Mouse (Mus musculus): ENCODE data around the gene Zbtb40. TPM values are rescaled to one million over a fixed set of nuclear protein-coding genes. Genes with fewer than 3 reads are reported as not detected.

Zbtb40 gene
- total and polyA plus RNA-seq, 2 experiments from 2014 or later = 1.2 to 7.5 TPM

- Histone ChIP-seq H3K9me3 (ENCODE audit: low read length) (no peaks in the 10 kb centered on the region), H3K9ac (replicated peaks; ENCODE audit: low read length, poor library complexity, severe bottlenecking) (no peak overlapping the region), H3K4me1 (ENCODE audit: insufficient read depth, low read length) (peaks cover 6% of the 10 kb centered on the region), H3K27me3 (ENCODE audit: insufficient read depth, low read length) (peaks cover 17% of the 10 kb centered on the region; the same call in 1 of the 2 replicates), H3K36me3 (ENCODE audit: insufficient read depth, low read length) (no peaks in the 10 kb centered on the region), H3K4me3 (ENCODE audit: low read depth, low read length) (no peak overlapping the region), H3K27ac (ENCODE audit: low read depth, low read length) (no peak overlapping the region), H3K4me2 (ENCODE audit: low read depth, low read length, poor library complexity, severe bottlenecking) (no peak overlapping the region)
- ATAC-seq (ENCODE audit: low FRiP score) = no peak
- DNase-seq (ENCODE audit: low spot score) = no peak
- 7% methylated on average over 9 of the region's 9 CpGs for WGBS
- TF ChIP-seq CTCF (IDR thresholded peaks at IDR 0.05) = no peak
These were observed 81.1 kb downstream of the Zbtb40 start for GRCm38 (mm10) chr4:136967511-136967910.

- Histone ChIP-seq H3K9me3 (ENCODE audit: low read length) (no peaks in the 10 kb centered on the region), H3K9ac (replicated peaks; ENCODE audit: low read length, poor library complexity, severe bottlenecking) (no peak overlapping the region), H3K4me3 (ENCODE audit: low read depth, low read length) (no peak overlapping the region), H3K4me2 (ENCODE audit: low read depth, low read length, poor library complexity, severe bottlenecking) (no peak overlapping the region), H3K27me3 (ENCODE audit: insufficient read depth, low read length) (peaks cover 21% of the 10 kb centered on the region), H3K36me3 (ENCODE audit: insufficient read depth, low read length) (no peaks in the 10 kb centered on the region), H3K4me1 (ENCODE audit: insufficient read depth, low read length) (peaks cover 6% of the 10 kb centered on the region), H3K27ac (ENCODE audit: low read depth, low read length) (no peak overlapping the region)
- 21% methylated on average over 16 of the region's 16 CpGs for whole genome bisulfite sequencing
- ATAC-seq (ENCODE audit: low FRiP score) = no peak
- no peak for DNase-seq (ENCODE audit: low spot score)
- no peak for TF ChIP-seq CTCF (IDR thresholded peaks at IDR 0.05)
These were observed 81.9 kb downstream of the Zbtb40 start for GRCm38 (mm10) chr4:136966493-136967390.

- Histone ChIP-seq H3K27me3 (ENCODE audit: insufficient read depth, low read length) (peaks cover 33% of the 10 kb centered on the region), H3K9me3 (ENCODE audit: low read length) (no peaks in the 10 kb centered on the region), H3K27ac (ENCODE audit: low read depth, low read length) (no peak overlapping the region), H3K36me3 (ENCODE audit: insufficient read depth, low read length) (no peaks in the 10 kb centered on the region), H3K4me3 (ENCODE audit: low read depth, low read length) (no peak overlapping the region), H3K9ac (replicated peaks; ENCODE audit: low read length, poor library complexity, severe bottlenecking) (no peak overlapping the region; the same call in 1 of the 2 replicates), H3K4me1 (ENCODE audit: insufficient read depth, low read length) (peaks cover 6% of the 10 kb centered on the region), H3K4me2 (ENCODE audit: low read depth, low read length, poor library complexity, severe bottlenecking) (no peak overlapping the region)
- no peak for TF ChIP-seq CTCF (IDR thresholded peaks at IDR 0.05)
- WGBS = 16% methylated on average over 15 of the region's 15 CpGs
- DNase-seq (ENCODE audit: low spot score) (no peak), ATAC-seq (ENCODE audit: low FRiP score) (peak; percentile 59)
These were observed 83.6 kb downstream of the Zbtb40 start for GRCm38 (mm10) chr4:136964990-136965421.

GRCm38 (mm10) chr4:136962447-136962846 is 86.2 kb downstream of the Zbtb40 start:
- no peak for TF ChIP-seq CTCF (IDR thresholded peaks at IDR 0.05)
- H3K9me3 ChIP-seq (ENCODE audit: low read length) = no peaks in the 10 kb centered on the region
- H3K4me3 ChIP-seq (ENCODE audit: low read depth, low read length) = no peak overlapping the region
- H3K9ac ChIP-seq (replicated peaks; ENCODE audit: low read length, poor library complexity, severe bottlenecking) = no peak overlapping the region
- 54% methylated on average over 4 of the region's 4 CpGs for WGBS
- H3K27me3 ChIP-seq (ENCODE audit: insufficient read depth, low read length) = peaks cover 34% of the 10 kb centered on the region
- H3K27ac ChIP-seq (ENCODE audit: low read depth, low read length) = no peak overlapping the region
- no peaks in the 10 kb centered on the region for H3K36me3 ChIP-seq (ENCODE audit: insufficient read depth, low read length)
- ATAC-seq (ENCODE audit: low FRiP score) (no peak), DNase-seq (ENCODE audit: low spot score) (no peak)
- no peak overlapping the region for H3K4me2 ChIP-seq (ENCODE audit: low read depth, low read length, poor library complexity, severe bottlenecking)
- peaks cover 2% of the 10 kb centered on the region; the same call in 1 of the 2 replicates for H3K4me1 ChIP-seq (ENCODE audit: insufficient read depth, low read length)

GRCm38 (mm10) chr4:136961642-136962285 is 86.8 kb downstream of the Zbtb40 start:
- Histone ChIP-seq H3K27me3 (ENCODE audit: insufficient read depth, low read length) (peaks cover 38% of the 10 kb centered on the region), H3K4me2 (ENCODE audit: low read depth, low read length, poor library complexity, severe bottlenecking) (no peak overlapping the region), H3K36me3 (ENCODE audit: insufficient read depth, low read length) (no peaks in the 10 kb centered on the region), H3K9ac (replicated peaks; ENCODE audit: low read length, poor library complexity, severe bottlenecking) (no peak overlapping the region), H3K4me3 (ENCODE audit: low read depth, low read length) (no peak overlapping the region), H3K9me3 (ENCODE audit: low read length) (no peaks in the 10 kb centered on the region), H3K27ac (ENCODE audit: low read depth, low read length) (no peak overlapping the region), H3K4me1 (ENCODE audit: insufficient read depth, low read length) (peaks cover 2% of the 10 kb centered on the region; the same call in 1 of the 2 replicates)
- DNase-seq (ENCODE audit: low spot score) = no peak
- 37% methylated on average over 4 of the region's 4 CpGs for WGBS
- no peak for ATAC-seq (ENCODE audit: low FRiP score)
- no peak for TF ChIP-seq CTCF (IDR thresholded peaks at IDR 0.05)

GRCm38 (mm10) chr4:136960581-136960980 is 88.0 kb downstream of the Zbtb40 start:
- Histone ChIP-seq H3K4me1 (ENCODE audit: insufficient read depth, low read length) (no peaks in the 10 kb centered on the region), H3K27ac (ENCODE audit: low read depth, low read length) (no peak overlapping the region), H3K36me3 (ENCODE audit: insufficient read depth, low read length) (no peaks in the 10 kb centered on the region), H3K4me2 (ENCODE audit: low read depth, low read length, poor library complexity, severe bottlenecking) (no peak overlapping the region), H3K9me3 (ENCODE audit: low read length) (no peaks in the 10 kb centered on the region), H3K27me3 (ENCODE audit: insufficient read depth, low read length) (peaks cover 38% of the 10 kb centered on the region), H3K9ac (replicated peaks; ENCODE audit: low read length, poor library complexity, severe bottlenecking) (no peak overlapping the region), H3K4me3 (ENCODE audit: low read depth, low read length) (no peak overlapping the region)
- 78% methylated on average over 9 of the region's 9 CpGs for WGBS
- no peak for TF ChIP-seq CTCF (IDR thresholded peaks at IDR 0.05)
- DNase-seq (ENCODE audit: low spot score) (no peak), ATAC-seq (ENCODE audit: low FRiP score) (no peak)

Data from midbrain, postnatal 0 days (tissue).